Mouse (Mus musculus) v-Abl transformed pro-B cells (cell line): ENCODE data around the gene Enkd1.

Experiments
- in situ Hi-C, 2 experiments: fragments of 400-800 bp; cut with MboI; formaldehyde crosslinking; loops; one replicate each; pipeline ENCODE4 v1.15.1; 2025; ENCODE audit not compliant: unreplicated experiment in 2 of 2

Enkd1 gene

GRCm38 (mm10) chr8:105685796-105686308 lies 22.2 kb downstream of the Enkd1 start, which contains the start of gene Carmil2:
Carmil2 (plus strand) TSS chr8:105686274.
- in situ Hi-C loops: loop anchor here (5.0 kb wide), 3 partner anchors 49 to 89 kb away; partner anchors contain the start of genes Agrp (in 1 of the 2), Ctcf (in 1 of the 2) and Ripor1 (in 1 of the 2)

- in situ Hi-C loops: loop anchor here (5.0 kb wide), 3 partner anchors 48 to 88 kb away; partner anchors contain the start of genes Agrp (in 1 of the 2), Ctcf (in 1 of the 2) and Ripor1 (in 1 of the 2)
These were observed 22.7 kb downstream of the Enkd1 start for GRCm38 (mm10) chr8:105685325-105685724.

GRCm38 (mm10) chr8:105677891-105678290 lies 30.1 kb downstream of the Enkd1 start:
- in situ Hi-C loops: no loop called here

GRCm38 (mm10) chr8:105661167-105661566 lies 46.8 kb downstream of the Enkd1 start:
- in situ Hi-C loops: no loop called here

- in situ Hi-C loops: no loop called here
These were observed 50.4 kb downstream of the Enkd1 start for GRCm38 (mm10) chr8:105657641-105658040.
